Mouse (Mus musculus) limb, embryonic 12.5 days (tissue): Measurements from ENCODE around the gene Acaa1b. TPM values are rescaled to one million over a fixed set of nuclear protein-coding genes. Genes with fewer than 3 reads are reported as not detected.

ENCODE experiments used
- ATAC-seq: fragments of 200-750 bp; cut with Nextera tagmentation; 2 replicates; pipeline ENCODE4 v1.8.0; 2017; ENCODE audit warnings: low read depth, moderate TSS enrichment; ENCODE audit not compliant: insufficient number of reproducible peaks, insufficient read depth, low FRiP score, low TSS enrichment
- H3K27ac ChIP-seq: fragments of 300-500 bp; sonication (generic); 2 replicates; pipeline ENCODE4 v1.5.1; 2016; ENCODE audit warnings: mild to moderate bottlenecking, moderate library complexity
- H3K27me3 ChIP-seq: fragments of 300-500 bp; sonication (generic); 2 replicates; pipeline ENCODE4 v1.6.1; 2016; ENCODE audit warnings: mild to moderate bottlenecking, moderate library complexity
- H3K36me3 ChIP-seq: fragments of 300-500 bp; sonication (generic); 2 replicates; pipeline ENCODE4 v1.6.1; 2016; ENCODE audit warnings: mild to moderate bottlenecking, moderate library complexity
- H3K4me1 ChIP-seq: fragments of 300-500 bp; sonication (generic); replicated peaks from 2 replicates; pipeline ENCODE4 v1.6.1; 2016
- H3K4me2 ChIP-seq: fragments of 300-500 bp; sonication (generic); 2 replicates; pipeline ENCODE4 v1.6.1; 2016; ENCODE audit warnings: mild to moderate bottlenecking, moderate library complexity
- H3K4me3 ChIP-seq: fragments of 300-500 bp; sonication (generic); replicated peaks from 2 replicates; pipeline ENCODE4 v1.5.1; 2016; ENCODE audit warnings: mild to moderate bottlenecking
- H3K9ac ChIP-seq: fragments of 300-500 bp; sonication (generic); replicated peaks from 2 replicates; pipeline ENCODE4 v1.6.1; 2016; ENCODE audit warnings: mild to moderate bottlenecking, moderate library complexity
- H3K9me3 ChIP-seq: fragments of 300-500 bp; sonication (generic); 2 replicates; pipeline ENCODE4 v1.6.1; 2016; ENCODE audit warnings: mild to moderate bottlenecking, moderate library complexity
- WGBS: fragments of 180-500 bp; shearing (Covaris S2); methylation state at CpG from one replicate; pipeline ENCODE4 v1.1.7; 2016; 5-methylcytosine and 5-hydroxymethylcytosine counted together
- polyA plus RNA-seq: library from polyadenylated mRNA; unstranded; fragments of >200 nt; fragmentation: Nextera tagmentation; extraction: Ambion mirVana; gene quantifications from 2 replicates; pipeline ENCODE4 v1.2.1, GENCODE M21; 2016

The Acaa1b gene
- polyA plus RNA-seq, 1 experiment from 2014 or later: 1.5 TPM

DNA sequence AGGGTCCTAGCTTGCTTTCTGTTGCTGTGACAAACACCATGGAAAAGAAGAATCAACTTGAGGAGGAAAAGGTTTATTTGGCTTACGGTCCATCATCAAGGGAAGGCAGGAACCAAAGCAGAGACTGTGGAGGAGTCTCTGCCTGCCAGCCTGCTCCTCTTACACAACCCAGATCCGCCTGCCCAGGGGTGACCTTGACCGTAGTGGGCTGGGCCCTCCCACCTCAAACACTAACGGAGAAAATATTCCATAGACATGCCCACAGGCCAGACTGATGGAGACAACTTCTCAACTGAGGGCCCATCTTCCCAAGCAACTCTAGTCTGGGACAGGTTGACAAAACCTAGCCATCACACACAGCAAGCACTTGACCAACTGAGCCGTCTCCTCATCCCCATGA lies 14.8 kb downstream of the Acaa1b start:
- ATAC-seq: no peak
- H3K4me3 ChIP-seq: no peak overlapping the region
- H3K9me3 ChIP-seq: no peaks in the 10 kb centered on the region
- no peak overlapping the region for H3K9ac ChIP-seq
- no peaks in the 10 kb centered on the region for H3K4me1 ChIP-seq
- no peaks in the 10 kb centered on the region for H3K36me3 ChIP-seq
- WGBS: 85% methylated on average over 5 of the region's 5 CpGs
- no peak overlapping the region for H3K27ac ChIP-seq
- no peak overlapping the region for H3K4me2 ChIP-seq
- H3K27me3 ChIP-seq: 0 out of 2 replicates have a peak, but pooled peaks cover 3% of the 10 kb centered on the region

- Histone ChIP-seq H3K36me3 (no peaks in the 10 kb centered on the region), H3K9ac (no peak overlapping the region), H3K9me3 (no peaks in the 10 kb centered on the region), H3K27ac (no peak overlapping the region), H3K4me3 (no peak overlapping the region), H3K4me2 (no peak overlapping the region), H3K4me1 (no peaks in the 10 kb centered on the region), H3K27me3 (0 out of 2 replicates have a peak, but pooled peaks cover 3% of the 10 kb centered on the region)
- ATAC-seq: no peak
- 74% methylated on average over 2 of the region's 2 CpGs for WGBS
Measured at GRCm38 (mm10) chr9:119138836-119139235, 18.1 kb downstream of the Acaa1b start.

GRCm38 (mm10) chr9:119130692-119131091 lies 26.2 kb downstream of the Acaa1b start:
- Histone ChIP-seq H3K36me3 (no peaks in the 10 kb centered on the region), H3K4me3 (no peak overlapping the region), H3K4me2 (no peak overlapping the region), H3K27ac (no peak overlapping the region), H3K9me3 (no peaks in the 10 kb centered on the region), H3K9ac (no peak overlapping the region), H3K27me3 (no peaks in the 10 kb centered on the region), H3K4me1 (peaks cover 5% of the 10 kb centered on the region; the same call in 1 of the 2 replicates)
- no peak for ATAC-seq
- 60% methylated on average over 5 of the region's 5 CpGs for WGBS

DNA sequence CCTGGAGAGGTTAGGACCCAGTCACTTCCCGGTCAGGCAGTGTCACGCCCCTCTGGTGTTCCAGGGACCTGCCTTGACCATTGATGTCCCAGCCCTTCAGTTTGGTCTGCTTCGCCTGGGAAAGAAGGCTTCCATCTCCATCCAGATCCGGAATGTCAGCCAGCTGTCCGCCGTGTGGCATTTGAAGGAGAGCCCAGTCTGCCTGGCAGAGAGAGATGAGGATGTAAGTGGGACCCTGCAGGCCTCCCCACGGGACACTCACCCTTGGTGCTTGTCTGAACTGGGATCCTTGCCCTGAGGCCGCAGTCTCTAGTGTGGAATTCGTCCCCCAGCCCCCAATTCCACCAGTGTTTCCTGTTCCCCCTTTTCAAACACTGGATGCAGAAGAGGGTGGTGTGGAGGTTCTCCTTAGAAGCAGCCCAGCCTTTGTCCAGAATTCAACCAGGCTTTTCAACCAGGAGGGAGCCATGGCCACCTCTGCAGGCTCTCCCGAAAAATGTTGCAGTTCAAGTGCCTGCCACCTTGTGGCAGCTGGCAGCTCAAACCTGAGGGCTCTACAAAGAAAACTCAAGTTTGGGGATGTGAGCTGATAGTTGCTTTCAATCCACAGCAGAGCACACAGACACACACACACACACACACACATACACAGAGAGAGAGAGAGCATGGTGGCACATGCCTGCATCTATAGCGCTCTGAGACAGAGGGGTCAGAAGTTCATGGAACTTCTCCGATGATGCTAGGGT lies 28.3 kb downstream of the Acaa1b start:
- ATAC-seq: no peak
- Histone ChIP-seq H3K4me1 (peaks cover 5% of the 10 kb centered on the region; the same call in 1 of the 2 replicates), H3K27me3 (no peaks in the 10 kb centered on the region), H3K27ac (no peak overlapping the region), H3K36me3 (no peaks in the 10 kb centered on the region), H3K4me2 (no peak overlapping the region), H3K4me3 (no peak overlapping the region), H3K9me3 (no peaks in the 10 kb centered on the region), H3K9ac (no peak overlapping the region)
- WGBS: 83% methylated on average over 12 of the region's 12 CpGs

DNA sequence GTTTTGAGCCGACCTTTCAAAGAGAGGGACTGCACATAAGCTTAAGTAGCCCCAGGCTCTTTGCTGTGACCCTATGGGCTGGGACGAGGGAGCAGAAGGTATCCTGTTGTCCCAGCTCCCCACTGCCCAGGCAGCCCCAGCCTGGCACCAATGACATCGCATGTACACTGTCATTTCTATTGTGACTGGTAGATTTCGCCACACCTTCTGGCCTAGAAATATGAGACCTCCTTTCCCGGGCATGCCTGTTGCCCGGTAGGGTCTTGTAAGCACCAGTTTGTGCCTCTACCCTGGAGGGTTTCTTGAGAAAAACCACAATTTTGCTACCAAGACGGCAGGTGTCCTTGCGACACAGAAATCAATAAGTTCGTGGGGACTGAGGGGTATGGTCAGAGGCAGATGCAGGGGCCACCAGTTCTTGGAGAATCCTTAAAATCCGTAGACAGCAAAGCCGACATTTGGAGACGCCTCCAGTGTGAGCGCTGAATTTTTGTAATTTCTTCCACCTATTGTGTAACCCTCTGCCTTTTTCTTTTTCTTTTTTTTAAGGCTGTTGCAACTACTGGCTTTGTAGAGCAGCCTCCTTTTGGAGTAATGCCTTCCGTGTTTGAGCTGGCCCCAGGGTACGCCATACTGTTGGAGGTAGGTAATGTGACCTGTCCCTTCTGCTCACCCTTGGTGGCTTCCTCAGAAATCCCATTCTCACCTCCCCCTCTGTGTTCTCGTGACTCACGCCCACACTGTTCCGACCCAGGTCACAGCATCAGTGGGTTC lies 34.1 kb downstream of the Acaa1b start:
- H3K27me3 ChIP-seq: no peaks in the 10 kb centered on the region
- no peaks in the 10 kb centered on the region for H3K9me3 ChIP-seq
- 82% methylated on average over 18 of the region's 18 CpGs for WGBS
- no peak overlapping the region for H3K27ac ChIP-seq
- H3K4me3 ChIP-seq: no peak overlapping the region
- 0 out of 2 replicates have a peak, but pooled peaks cover 5% of the 10 kb centered on the region for H3K4me1 ChIP-seq
- no peak overlapping the region for H3K9ac ChIP-seq
- ATAC-seq: no peak
- H3K4me2 ChIP-seq: no peak overlapping the region
- H3K36me3 ChIP-seq: no peaks in the 10 kb centered on the region

GRCm38 (mm10) chr9:119120168-119120560 lies 36.7 kb downstream of the Acaa1b start:
- 55% methylated on average over 3 of the region's 3 CpGs for WGBS

GRCm38 (mm10) chr9:119119409-119120167 lies 37.3 kb downstream of the Acaa1b start:
- no peaks in the 10 kb centered on the region for H3K9me3 ChIP-seq
- H3K27me3 ChIP-seq: no peaks in the 10 kb centered on the region
- WGBS: 89% methylated on average over 19 of the region's 19 CpGs

More at GRCm38 (mm10) chr9:119120168-119120560, 36.7 kb downstream of the Acaa1b start:
- Histone ChIP-seq H3K4me2 (no peak overlapping the region), H3K36me3 (no peaks in the 10 kb centered on the region), H3K9me3 (no peaks in the 10 kb centered on the region), H3K4me1 (0 out of 2 replicates have a peak, but pooled peaks cover 5% of the 10 kb centered on the region), H3K9ac (no peak overlapping the region), H3K4me3 (no peak overlapping the region), H3K27me3 (no peaks in the 10 kb centered on the region), H3K27ac (no peak overlapping the region)
- no peak for ATAC-seq

DNA sequence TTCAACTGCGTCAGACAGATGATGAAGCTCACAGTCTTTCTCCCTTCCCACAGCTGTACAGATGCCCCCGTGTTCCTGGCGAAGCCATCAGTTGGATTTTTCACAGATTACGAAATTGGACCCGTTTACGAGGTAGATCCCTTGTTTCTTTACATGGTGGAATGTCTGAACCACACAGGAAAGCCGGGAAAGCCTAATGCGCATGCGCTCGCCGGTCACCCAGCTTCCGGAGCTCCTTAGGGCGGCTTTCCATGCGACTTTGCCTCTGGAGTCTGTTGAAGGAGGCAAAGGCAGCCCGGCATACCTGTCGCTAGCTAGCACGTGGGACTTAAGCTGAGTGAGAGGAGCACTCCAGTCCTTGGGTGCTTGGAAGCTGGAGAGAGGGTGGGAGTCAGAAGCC lies 42.0 kb downstream of the Acaa1b start:
- Histone ChIP-seq H3K27ac (no peak overlapping the region), H3K4me2 (no peak overlapping the region), H3K4me3 (no peak overlapping the region), H3K27me3 (no peaks in the 10 kb centered on the region), H3K9ac (no peak overlapping the region), H3K9me3 (no peaks in the 10 kb centered on the region), H3K36me3 (no peaks in the 10 kb centered on the region), H3K4me1 (peaks cover 14% of the 10 kb centered on the region)
- ATAC-seq: no peak
- WGBS: 81% methylated on average over 17 of the region's 17 CpGs

More at GRCm38 (mm10) chr9:119119409-119120167, 37.3 kb downstream of the Acaa1b start:
- H3K4me2 ChIP-seq: no peak overlapping the region
- H3K4me3 ChIP-seq: no peak overlapping the region
- H3K36me3 ChIP-seq: no peaks in the 10 kb centered on the region
- 0 out of 2 replicates have a peak, but pooled peaks cover 5% of the 10 kb centered on the region for H3K4me1 ChIP-seq
- H3K9ac ChIP-seq: no peak overlapping the region
- no peak for ATAC-seq
- H3K27ac ChIP-seq: no peak overlapping the region

- H3K27me3 ChIP-seq: no peaks in the 10 kb centered on the region
- peak overlapping the region; percentile 74 for H3K27ac ChIP-seq
- peaks cover 26% of the 10 kb centered on the region for H3K4me1 ChIP-seq
- peaks cover 3% of the 10 kb centered on the region; the same call in 1 of the 2 replicates for H3K9me3 ChIP-seq
- no peak overlapping the region for H3K9ac ChIP-seq
- no peaks in the 10 kb centered on the region for H3K36me3 ChIP-seq
- ATAC-seq: no peak
- WGBS: 51% methylated on average over 3 of the region's 3 CpGs
- H3K4me3 ChIP-seq: no peak overlapping the region
- H3K4me2 ChIP-seq: no peak overlapping the region
Measured at GRCm38 (mm10) chr9:119110640-119111039, 46.3 kb downstream of the Acaa1b start.

- 27% methylated on average over 12 of the region's 12 CpGs for WGBS
- ATAC-seq: peak; percentile 29; the same call in 1 of the 2 replicates
- Histone ChIP-seq H3K9ac (no peak overlapping the region), H3K4me2 (no peak overlapping the region; the same call in 1 of the 2 replicates), H3K4me3 (no peak overlapping the region), H3K9me3 (peaks cover 3% of the 10 kb centered on the region; the same call in 1 of the 2 replicates), H3K4me1 (peaks cover 26% of the 10 kb centered on the region), H3K27ac (peak overlapping the region; percentile 74), H3K27me3 (no peaks in the 10 kb centered on the region), H3K36me3 (no peaks in the 10 kb centered on the region)
Measured at GRCm38 (mm10) chr9:119109685-119110353, 47.1 kb downstream of the Acaa1b start.
